ENCODE assay signal across 22 mouse cellular contexts in the genomic region with DNA sequence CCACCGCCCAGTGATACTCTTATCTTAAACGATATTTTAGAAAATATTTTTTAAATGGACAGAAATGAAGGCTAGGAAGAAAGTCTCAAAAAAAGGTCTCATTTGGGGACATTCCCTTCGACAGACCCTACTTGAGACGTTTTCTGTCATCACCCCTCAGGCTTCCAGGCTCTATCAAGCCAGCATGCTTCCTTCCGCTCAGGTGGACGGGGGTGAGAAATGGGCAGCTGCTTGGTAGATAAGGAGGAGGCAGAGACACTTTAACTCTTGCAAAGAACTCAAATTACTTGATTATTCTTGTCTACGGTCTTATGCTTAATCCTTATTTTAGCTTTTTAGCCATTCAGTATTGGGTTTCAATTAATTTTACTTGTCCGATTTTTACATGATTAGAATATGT. TPM values are rescaled to one million over a fixed set of nuclear protein-coding genes. Genes with fewer than 3 reads are reported as not detected.
"Had no signal": no experiment of that assay in that cellular context is flagged by ENCODE, and none has a peak within 500 bp of the region (broad histone marks: within the 10 kb centered on the region; RNA-seq: fewer than 3 reads in every experiment).

No protein-coding gene starts in this region.

- ATAC-seq: intestine, postnatal 0 days; lung, postnatal 0 days; midbrain, embryonic 15.5 days had no signal

- H3K27me3 ChIP-seq: midbrain, embryonic 15.5 days; neural tube, embryonic 12.5 days had no signal

- H3K9ac ChIP-seq: midbrain, embryonic 15.5 days; neural tube, embryonic 12.5 days had no signal

- DNase-seq: kidney, adult 8-10 months; kidney, postnatal 10 days; kidney, postnatal 4 days; lung, adult 2 months; lung, postnatal 36 days; right cerebral cortex, postnatal 4 days; spleen, adult 18-20 months; thymus, postnatal 4 days had no signal

- H3K9me3 ChIP-seq: limb, embryonic 10.5 days; midbrain, embryonic 15.5 days; neural tube, embryonic 12.5 days had no signal

- H3K27ac ChIP-seq: layer of hippocampus, adult 2 months; limb, embryonic 10.5 days; midbrain, embryonic 15.5 days; neural tube, embryonic 12.5 days had no signal

- H3K4me2 ChIP-seq: midbrain, embryonic 11.5 days; midbrain, embryonic 15.5 days; neural tube, embryonic 12.5 days had no signal

- H3K36me3 ChIP-seq: midbrain, embryonic 15.5 days; neural tube, embryonic 12.5 days had no signal

- H3K4me3 ChIP-seq: layer of hippocampus, adult 2 months; limb, embryonic 10.5 days; midbrain, embryonic 15.5 days; neural tube, embryonic 12.5 days had no signal

RNA-seq across cellular contexts. Expression of a gene that starts 43.3 kb away (rescaled TPM):
- total RNA-seq: layer of hippocampus, adult 2 months; layer of hippocampus, postnatal 10 days; left cerebral cortex, postnatal 14 days; megakaryocyte progenitor cell, adult 5-6 weeks; monocyte, adult 5-6 weeks; neutrophil, adult 5-6 weeks had no signal
- polyA plus RNA-seq: intestine, postnatal 0 days; limb, embryonic 10.5 days; limb, embryonic 14.5 days; lung, postnatal 0 days; midbrain, embryonic 11.5 days; midbrain, embryonic 15.5 days; neural tube, embryonic 12.5 days; stomach, embryonic 14.5 days had no signal
